Mouse (Mus musculus) ovary, postnatal 14 days (tissue): ENCODE results near the gene Kpna2.

Experiments
- DNase-seq: peaks from one replicate; pipeline ENCODE4 v3.0.0; 2022; ENCODE audit warnings: low spot score

Gene Kpna2

GRCm38 (mm10) chr11:106982351-106982750 is 17.0 kb downstream of the Kpna2 start:
- DNase-seq, result no peak

- no peak for DNase-seq
Observed at GRCm38 (mm10) chr11:106981787-106982186, 17.6 kb downstream of the Kpna2 start.

GRCm38 (mm10) chr11:106980455-106980854 is 18.9 kb downstream of the Kpna2 start:
- peak; percentile 62 for DNase-seq

GRCm38 (mm10) chr11:106976194-106976593 is 23.1 kb downstream of the Kpna2 start:
- peak; percentile 21 for DNase-seq

- DNase-seq, result no peak
Observed at GRCm38 (mm10) chr11:106975419-106976177, 23.7 kb downstream of the Kpna2 start.

- DNase-seq, result no peak
Observed at GRCm38 (mm10) chr11:106974440-106974839, 24.9 kb downstream of the Kpna2 start.

- no peak for DNase-seq
Observed at GRCm38 (mm10) chr11:106973016-106973415, 26.3 kb downstream of the Kpna2 start.

- no peak for DNase-seq
Observed at GRCm38 (mm10) chr11:106969798-106970197, 29.5 kb downstream of the Kpna2 start.

GRCm38 (mm10) chr11:106967630-106968029 is 31.7 kb downstream of the Kpna2 start:
- DNase-seq, result no peak

GRCm38 (mm10) chr11:106965881-106966280 is 33.5 kb downstream of the Kpna2 start:
- no peak for DNase-seq

GRCm38 (mm10) chr11:106962310-106962709 is 37.0 kb downstream of the Kpna2 start:
- DNase-seq, result no peak

GRCm38 (mm10) chr11:106961471-106962081 is 37.8 kb downstream of the Kpna2 start:
- no peak for DNase-seq

GRCm38 (mm10) chr11:106959121-106959520 is 40.2 kb downstream of the Kpna2 start:
- DNase-seq, result no peak

GRCm38 (mm10) chr11:106958407-106959071 is 40.8 kb downstream of the Kpna2 start:
- DNase-seq, result no peak

- DNase-seq, result no peak
Observed at GRCm38 (mm10) chr11:106957271-106957980, 41.9 kb downstream of the Kpna2 start.

- DNase-seq, result no peak
Observed at GRCm38 (mm10) chr11:106954566-106954965, 44.8 kb downstream of the Kpna2 start.

- DNase-seq, result no peak
Observed at GRCm38 (mm10) chr11:106954116-106954515, 45.2 kb downstream of the Kpna2 start.
